Mouse (Mus musculus) erythroblast, embryonic 14.5 days (primary cell): ENCODE measurements around the gene Hsf4.

ENCODE experiments used
- GATA1 ChIP-seq: IDR thresholded peaks from 2 replicates; pipeline ENCODE4 v1.6.1; 2012; ENCODE audit warnings: low read length, inconsistent platforms, mixed read lengths
- TAL1 ChIP-seq: IDR thresholded peaks from 3 replicates; pipeline ENCODE4 v1.6.1; 2012; ENCODE audit warnings: low read length, inconsistent platforms, mixed read lengths

DNA sequence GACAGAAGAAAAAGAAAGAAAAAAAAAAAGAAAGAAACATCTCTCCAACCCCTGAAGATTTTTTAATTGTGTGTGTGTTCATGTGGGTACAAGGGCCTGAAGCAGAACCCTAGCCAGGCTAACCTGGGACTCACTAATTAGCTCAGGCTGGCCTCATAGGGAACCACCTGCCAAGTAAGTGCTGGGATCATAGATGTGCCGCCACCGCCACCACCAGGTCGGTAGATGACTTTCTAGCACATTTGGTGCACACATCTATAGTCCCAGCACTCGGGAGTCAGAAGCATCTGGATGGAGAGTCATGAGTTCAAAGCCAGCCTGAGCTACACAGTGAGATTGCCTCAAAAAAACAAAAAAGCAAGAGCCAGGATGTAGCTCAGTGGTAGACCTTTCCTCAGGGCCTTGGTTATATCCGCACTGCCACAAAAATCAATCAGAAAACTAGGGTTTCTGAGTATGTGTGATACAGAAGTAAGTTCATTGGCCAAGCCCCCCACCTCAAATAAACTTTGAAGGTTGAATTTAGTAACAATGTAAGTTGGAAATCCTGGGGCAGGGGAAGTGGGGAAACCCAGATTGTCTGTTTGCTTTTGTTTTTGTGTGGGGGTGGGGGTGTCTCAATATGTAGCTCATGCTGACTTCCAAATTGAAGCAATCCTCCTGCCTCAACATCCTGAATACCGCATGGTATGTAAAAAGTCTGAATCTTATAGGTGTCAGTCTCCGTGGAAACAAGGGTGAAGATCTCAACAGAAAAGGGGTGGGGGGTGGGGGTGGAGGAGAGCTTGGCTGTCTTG lies 12.1 kb upstream of the Hsf4 start:
- TF ChIP-seq GATA1 = no peak
- no peak for TF ChIP-seq TAL1
